Mouse (Mus musculus): ENCODE measurements around the gene Htr3b. TPM values are rescaled to one million over a fixed set of nuclear protein-coding genes. Genes with fewer than 3 reads are reported as not detected.

Htr3b gene
- polyA plus RNA-seq, 1 experiment from 2014 or later = not detected

Other genes with a start within 250 kb of the Htr3b start
- gene Zbtb16, start 128.8 kb downstream of the Htr3b start, polyA plus RNA-seq (2014; fragmentation: Nextera tagmentation; extraction: Ambion mirVana) = 6.0 and 7.0 TPM in 2 replicates
- 0.63 and 1.0 TPM in 2 replicates for gene Htr3a, start 53.9 kb downstream of the Htr3b start, polyA plus RNA-seq (2014; fragmentation: Nextera tagmentation; extraction: Ambion mirVana)
- gene Usp28, start 20.4 kb upstream of the Htr3b start, polyA plus RNA-seq (2014; fragmentation: Nextera tagmentation; extraction: Ambion mirVana) = 24.3 and 33.4 TPM in 2 replicates
- gene Zw10, start 90.6 kb upstream of the Htr3b start, polyA plus RNA-seq (2014; fragmentation: Nextera tagmentation; extraction: Ambion mirVana) = 18.6 and 28.0 TPM in 2 replicates
- 0.70 and 1.7 TPM in 2 replicates for gene Tmprss5, start 116.3 kb upstream of the Htr3b start, polyA plus RNA-seq (2014; fragmentation: Nextera tagmentation; extraction: Ambion mirVana)

All from midbrain, embryonic 14.5 days (tissue).